Mouse (Mus musculus) olfactory bulb, adult 2 months (tissue): ENCODE results near the gene Zfp473.

Experiments used
- CTCF ChIP-seq: fragments of 200-500 bp; IDR thresholded peaks from 2 replicates; pipeline ENCODE4 v1.5.1; 2012; ENCODE audit warnings: low read depth, mild to moderate bottlenecking, low read length, moderate library complexity; ENCODE audit not compliant: insufficient read depth
- POLR2A ChIP-seq: fragments of 200-500 bp; IDR thresholded peaks from 2 replicates; pipeline ENCODE4 v1.6.1; 2012; ENCODE audit warnings: mild to moderate bottlenecking, low read depth, low read length, moderate library complexity; ENCODE audit not compliant: insufficient read depth

DNA sequence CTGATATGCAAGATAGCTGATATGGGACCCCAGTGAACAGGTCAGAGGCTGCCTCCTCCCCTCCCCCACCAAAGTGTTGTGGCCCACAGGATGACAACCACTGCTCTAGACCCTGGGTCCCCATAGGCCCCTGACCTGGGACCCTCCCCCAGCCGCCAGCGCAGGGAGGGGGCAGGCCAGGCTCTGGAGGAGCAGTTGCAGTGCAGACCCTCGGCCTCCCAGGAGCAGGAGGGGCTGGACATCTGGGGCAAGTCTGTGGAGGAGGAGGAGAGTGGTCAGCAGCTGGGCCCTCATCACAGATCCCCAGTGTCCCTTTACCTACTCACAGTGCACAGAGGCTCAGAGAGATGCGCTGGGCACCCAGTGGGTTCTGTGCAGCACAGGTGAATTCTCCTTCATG lies 39.2 kb upstream of the Zfp473 start:
- TF ChIP-seq POLR2A (no peak), CTCF (no peak)
